Mouse (Mus musculus) neural tube, embryonic 10.5 days (tissue): ENCODE measurements at regions not wholly inside any gene's neighbourhood (a gene's known extent, or its start where the extent isn't known, plus 50 kb on each side); places are given as distances from the start of the nearest gene placed in this dataset.

ENCODE experiments used
- DNase-seq: peaks from one replicate; pipeline ENCODE4 v3.0.0-alpha.2; 2017; ENCODE audit warnings: low spot score; ENCODE audit errors: extremely low spot score

- peak; percentile 20 for DNase-seq
Measured at GRCm38 (mm10) chr13:99847531-99847930, 53.4 kb downstream of the Cartpt start.

GRCm38 (mm10) chr13:99842626-99843025 lies 58.3 kb downstream of the Cartpt start:
- peak; percentile 33 for DNase-seq

- DNase-seq: no peak
Measured at GRCm38 (mm10) chr13:99839446-99839845, 61.4 kb downstream of the Cartpt start.

GRCm38 (mm10) chr13:99837772-99838425 lies 63.0 kb downstream of the Cartpt start:
- peak; percentile 72 for DNase-seq

GRCm38 (mm10) chr13:99837180-99837579 lies 63.7 kb downstream of the Cartpt start:
- DNase-seq: no peak

- no peak for DNase-seq
Measured at GRCm38 (mm10) chr13:99836586-99836985, 64.3 kb downstream of the Cartpt start.

GRCm38 (mm10) chr13:99835518-99835917 lies 65.4 kb downstream of the Cartpt start:
- DNase-seq: no peak

- no peak for DNase-seq
Measured at GRCm38 (mm10) chr13:99830080-99830724, 70.7 kb downstream of the Cartpt start.

GRCm38 (mm10) chr13:99827573-99827972 lies 73.3 kb downstream of the Cartpt start:
- DNase-seq: no peak

GRCm38 (mm10) chr13:99824625-99825024 lies 76.3 kb downstream of the Cartpt start:
- DNase-seq: no peak

- DNase-seq: no peak
Measured at GRCm38 (mm10) chr13:99816666-99817065, 84.2 kb downstream of the Cartpt start.

GRCm38 (mm10) chr13:99815786-99816185 lies 85.1 kb downstream of the Cartpt start:
- no peak for DNase-seq

GRCm38 (mm10) chr13:99814801-99815200 lies 86.1 kb downstream of the Cartpt start:
- no peak for DNase-seq

GRCm38 (mm10) chr13:99814033-99814556 lies 86.8 kb downstream of the Cartpt start:
- DNase-seq: no peak

GRCm38 (mm10) chr13:99794448-99794847 lies 106.4 kb downstream of the Cartpt start:
- DNase-seq: no peak

GRCm38 (mm10) chr13:99793786-99794435 lies 107.0 kb downstream of the Cartpt start:
- no peak for DNase-seq

- DNase-seq: no peak
Measured at GRCm38 (mm10) chr13:99793001-99793400, 107.9 kb downstream of the Cartpt start.

GRCm38 (mm10) chr13:99790951-99791350 lies 109.9 kb downstream of the Cartpt start:
- DNase-seq: no peak

- no peak for DNase-seq
Measured at GRCm38 (mm10) chr13:99787760-99788159, 113.1 kb downstream of the Cartpt start.

GRCm38 (mm10) chr13:99785427-99785826 lies 115.5 kb downstream of the Cartpt start:
- DNase-seq: no peak

GRCm38 (mm10) chr13:99784314-99784713 lies 116.6 kb downstream of the Cartpt start:
- no peak for DNase-seq
